Mouse (Mus musculus) skeletal muscle tissue, adult 2 months (tissue): ENCODE results near the gene Dph6.

Source experiments
- DNase-seq: peaks from one replicate; pipeline ENCODE4 v3.0.0-alpha.2; 2012; ENCODE audit warnings: low read depth, low spot score

Dph6 gene

GRCm38 (mm10) chr2:114540416-114540815 lies 114.3 kb downstream of the Dph6 start:
- DNase-seq: no peak

DNA sequence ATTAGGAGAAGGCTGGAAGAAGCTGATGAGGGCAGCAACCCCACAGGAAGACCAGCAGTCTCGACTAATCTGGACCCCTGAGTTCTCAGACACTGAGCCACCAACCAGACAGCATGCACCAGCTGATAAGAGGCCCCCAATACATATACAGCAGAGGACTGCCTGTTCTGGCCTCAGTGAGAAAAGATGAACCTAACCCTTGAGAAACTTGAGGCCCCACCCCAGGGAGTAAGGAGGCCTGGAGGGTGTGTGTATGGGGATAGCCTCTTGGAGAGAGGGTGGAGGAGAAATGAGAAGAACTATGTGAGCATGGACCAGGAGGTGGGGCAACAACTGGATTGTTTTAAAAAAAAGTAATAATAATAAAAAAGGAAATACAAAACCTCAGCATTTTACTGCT lies 118.7 kb downstream of the Dph6 start:
- DNase-seq: no peak

GRCm38 (mm10) chr2:114531010-114531756 lies 123.6 kb downstream of the Dph6 start:
- no peak for DNase-seq

DNA sequence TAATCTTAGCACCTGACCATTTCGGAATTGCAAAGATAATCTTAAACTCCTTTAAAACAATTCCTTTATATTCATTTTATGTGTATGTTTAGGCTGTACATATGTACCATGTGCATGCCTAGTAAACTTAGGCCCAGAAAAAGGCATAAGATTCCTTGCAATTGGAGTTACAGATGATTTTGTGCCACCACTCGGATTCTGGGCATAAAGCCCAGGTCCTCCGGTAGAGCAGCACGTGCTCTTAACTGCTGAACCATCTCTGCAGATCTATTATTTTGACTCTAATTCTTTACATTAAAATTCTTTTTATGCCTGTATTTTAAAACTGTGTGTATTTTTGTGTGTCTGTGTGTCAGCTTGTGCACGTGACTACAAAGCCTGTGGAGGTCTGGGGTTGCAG lies 134.3 kb downstream of the Dph6 start:
- DNase-seq: no peak

DNA sequence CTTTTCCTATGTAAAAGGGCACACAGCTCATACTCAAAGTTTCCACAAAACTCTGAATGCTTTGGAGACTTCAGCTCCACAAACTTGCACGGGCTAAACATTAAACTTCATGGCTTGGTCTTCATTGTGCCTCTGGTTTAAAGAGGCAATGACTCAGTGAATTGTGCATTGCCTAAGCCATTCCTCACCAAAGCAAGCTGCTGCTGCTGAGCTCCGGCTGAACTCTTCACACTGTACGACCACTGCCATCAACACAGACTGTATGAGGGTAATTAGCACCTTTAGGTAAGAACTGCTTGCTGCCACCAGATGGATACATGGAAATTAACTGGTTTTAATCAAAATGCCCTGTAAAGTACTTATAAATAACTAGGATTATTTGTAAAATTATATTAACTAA lies 134.9 kb downstream of the Dph6 start:
- no peak for DNase-seq

DNA sequence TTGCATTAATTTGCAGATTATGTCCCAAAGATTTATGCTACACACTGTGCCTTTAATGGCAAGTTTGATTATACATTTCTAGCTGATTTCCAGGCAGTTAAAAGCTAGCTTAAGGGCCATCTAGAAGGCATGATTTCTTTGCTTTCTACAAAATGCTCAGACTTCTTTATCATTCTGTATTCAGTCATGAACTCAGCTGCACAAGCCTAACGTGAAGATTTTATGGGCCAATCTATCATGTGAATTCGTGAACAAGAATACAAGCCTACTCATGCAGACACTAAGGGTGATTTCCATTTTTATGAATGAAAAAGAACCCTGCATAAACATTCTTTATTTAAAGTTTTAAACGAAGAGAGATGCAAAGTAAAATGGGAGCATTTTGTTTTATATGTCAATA lies 162.4 kb downstream of the Dph6 start:
- no peak for DNase-seq

DNA sequence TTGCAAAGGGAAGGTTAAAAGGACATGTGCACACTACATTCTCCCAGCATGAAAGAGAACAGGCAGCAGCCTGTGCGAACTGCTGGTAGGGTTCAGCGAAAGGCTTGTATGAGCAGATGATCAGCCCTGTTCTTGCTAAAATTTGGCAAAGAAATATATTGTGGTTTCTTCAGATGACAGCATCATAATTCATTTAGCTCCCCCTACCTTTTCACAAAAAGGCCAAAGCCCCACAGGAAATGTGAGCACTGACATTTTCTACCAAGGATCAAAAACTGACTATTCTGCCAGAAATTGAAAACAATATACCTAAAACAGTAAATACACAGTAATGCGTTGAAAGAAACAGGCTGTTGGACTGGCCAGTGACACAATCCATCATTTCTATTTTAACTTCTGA lies 162.9 kb downstream of the Dph6 start:
- no peak for DNase-seq

GRCm38 (mm10) chr2:114486980-114487379 lies 167.8 kb downstream of the Dph6 start:
- no peak for DNase-seq
